Mouse (Mus musculus) hindbrain, embryonic 14.5 days (tissue): ENCODE data around the gene C1qtnf1. TPM values are rescaled to one million over a fixed set of nuclear protein-coding genes. Genes with fewer than 3 reads are reported as not detected.

Source experiments
- ATAC-seq: fragments of 200-750 bp; cut with Nextera tagmentation; 2 replicates; pipeline ENCODE4 v1.8.0; 2017; ENCODE audit warnings: moderate number of reproducible peaks, mild to moderate bottlenecking, moderate TSS enrichment, moderate library complexity; ENCODE audit not compliant: low FRiP score
- DNase-seq: peaks from one replicate; pipeline ENCODE4 v3.0.0-alpha.2; 2015; ENCODE audit warnings: low spot score
- H3K27ac ChIP-seq: fragments of 300-500 bp; sonication (generic); 2 replicates; pipeline ENCODE4 v1.5.1; 2014; ENCODE audit warnings: mild to moderate bottlenecking, moderate library complexity
- H3K27me3 ChIP-seq: fragments of 300-500 bp; sonication (generic); 2 replicates; pipeline ENCODE4 v1.6.1; 2014; ENCODE audit warnings: mild to moderate bottlenecking, low read length, mixed read lengths; ENCODE audit not compliant: control insufficient read depth, insufficient read depth
- H3K36me3 ChIP-seq: fragments of 300-500 bp; sonication (generic); replicated peaks from 2 replicates; pipeline ENCODE4 v1.6.1; 2014; ENCODE audit not compliant: control insufficient read depth, insufficient read depth
- H3K4me1 ChIP-seq: fragments of 300-500 bp; sonication (generic); replicated peaks from 2 replicates; pipeline ENCODE4 v1.6.1; 2014; ENCODE audit warnings: antibody characterized with exemption, low read length, mixed read lengths; ENCODE audit not compliant: control insufficient read depth, insufficient read depth
- H3K4me2 ChIP-seq: fragments of 300-500 bp; sonication (generic); replicated peaks from 2 replicates; pipeline ENCODE4 v1.6.1; 2014; ENCODE audit warnings: mild to moderate bottlenecking, moderate library complexity
- H3K4me3 ChIP-seq: fragments of 300-500 bp; sonication (generic); replicated peaks from 2 replicates; pipeline ENCODE4 v1.5.1; 2014; ENCODE audit warnings: mild to moderate bottlenecking, low read length
- H3K9ac ChIP-seq: fragments of 300-500 bp; sonication (generic); 2 replicates; pipeline ENCODE4 v1.6.1; 2014
- H3K9me3 ChIP-seq: fragments of 300-500 bp; sonication (generic); 2 replicates; pipeline ENCODE4 v1.6.1; 2016; ENCODE audit warnings: low read length; ENCODE audit not compliant: control insufficient read depth
- WGBS: fragments of 180-500 bp; shearing (Covaris S2); extraction: QIAGEN DNeasy Blood & Tissue Kit; methylation state at CpG from one replicate; pipeline ENCODE4 v1.1.7; 2014; 5-methylcytosine and 5-hydroxymethylcytosine counted together
- polyA plus RNA-seq: library from polyadenylated mRNA; unstranded; fragments of >200 nt; fragmentation: Nextera tagmentation; extraction: Ambion mirVana; gene quantifications from 2 replicates; pipeline ENCODE4 v1.2.1, GENCODE M21; 2014

The C1qtnf1 gene
- polyA plus RNA-seq, 1 experiment from 2014 or later: 5.0 TPM

GRCm38 (mm10) chr11:118401195-118401594, 26.8 kb upstream of the C1qtnf1 start:
- H3K36me3 ChIP-seq: peaks cover 8% of the 10 kb centered on the region; the same call in 1 of the 2 replicates
- H3K27ac ChIP-seq: no peak overlapping the region
- 85% methylated on average over 4 of the region's 4 CpGs for WGBS
- no peak overlapping the region for H3K4me3 ChIP-seq
- H3K4me2 ChIP-seq: no peak overlapping the region
- DNase-seq (no peak), ATAC-seq (no peak)
- no peaks in the 10 kb centered on the region for H3K4me1 ChIP-seq
- H3K9me3 ChIP-seq: no peaks in the 10 kb centered on the region
- no peak overlapping the region for H3K9ac ChIP-seq
- H3K27me3 ChIP-seq: no peaks in the 10 kb centered on the region

DNA sequence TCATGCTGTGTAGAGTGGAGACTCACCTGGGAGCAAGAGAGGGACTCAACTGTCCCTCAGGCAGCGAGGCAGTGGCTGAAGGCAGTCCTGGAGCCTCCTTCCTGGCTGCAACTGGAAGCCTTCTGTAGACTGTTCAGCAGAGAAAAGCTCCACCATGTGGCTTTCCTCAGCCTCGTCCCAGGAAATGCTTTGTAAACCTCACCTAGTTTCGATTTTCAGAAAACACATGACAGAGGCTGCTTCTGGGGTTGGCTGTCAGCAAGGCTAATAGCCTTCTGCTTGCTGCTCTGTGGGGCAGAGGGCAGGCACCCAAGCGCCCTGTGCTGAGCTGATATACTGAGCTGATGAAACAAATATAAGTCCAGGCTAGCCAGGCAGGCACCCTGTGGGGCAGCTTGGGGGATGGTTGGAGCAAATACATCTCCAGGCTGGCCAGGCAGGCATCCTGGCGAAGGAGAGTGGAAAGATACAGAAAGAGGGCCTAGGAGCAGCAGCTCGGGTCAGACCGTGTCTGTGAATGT, 26.2 kb upstream of the C1qtnf1 start, which contains the start of gene Lgals3bp:
Gene Lgals3bp (minus strand): TSS at position 333 of the 521 bp plus-strand sequence.
- WGBS: 60% methylated on average over 7 of the region's 7 CpGs
- Histone ChIP-seq H3K4me3 (no peak within 1 kb of the TSS), H3K27ac (no peak within 1 kb of the TSS; the same call in 1 of the 2 replicates), H3K9me3 (no peaks in the 10 kb centered on the region), H3K4me1 (no peaks in the 10 kb centered on the region), H3K9ac (0 out of 2 replicates have a peak within 1 kb of the TSS, but pooled peaks have one; percentile 20), H3K4me2 (no peak within 1 kb of the TSS), H3K27me3 (no peaks in the 10 kb centered on the region), H3K36me3 (peaks cover 14% of the 10 kb centered on the region)
- ATAC-seq: no peak
- peak; percentile 38 for DNase-seq

GRCm38 (mm10) chr11:118403183-118403582, 24.8 kb upstream of the C1qtnf1 start:
- ATAC-seq: no peak
- WGBS: 89% methylated on average over 2 of the region's 2 CpGs

GRCm38 (mm10) chr11:118403951-118404899, 23.8 kb upstream of the C1qtnf1 start:
- 69% methylated on average over 6 of the region's 6 CpGs for WGBS
- Histone ChIP-seq H3K36me3 (peaks cover 38% of the 10 kb centered on the region), H3K27ac (no peak overlapping the region), H3K27me3 (no peaks in the 10 kb centered on the region), H3K4me3 (no peak overlapping the region), H3K9ac (no peak overlapping the region), H3K4me2 (no peak overlapping the region), H3K9me3 (no peaks in the 10 kb centered on the region), H3K4me1 (no peaks in the 10 kb centered on the region)
- DNase-seq (no peak), ATAC-seq (no peak)

More at GRCm38 (mm10) chr11:118403183-118403582, 24.8 kb upstream of the C1qtnf1 start:
- no peaks in the 10 kb centered on the region for H3K9me3 ChIP-seq
- H3K27me3 ChIP-seq: no peaks in the 10 kb centered on the region
- H3K4me1 ChIP-seq: no peaks in the 10 kb centered on the region
- no peak overlapping the region for H3K4me3 ChIP-seq
- no peak overlapping the region for H3K9ac ChIP-seq
- peaks cover 28% of the 10 kb centered on the region for H3K36me3 ChIP-seq
- H3K27ac ChIP-seq: no peak overlapping the region
- H3K4me2 ChIP-seq: no peak overlapping the region
- DNase-seq: no peak

DNA sequence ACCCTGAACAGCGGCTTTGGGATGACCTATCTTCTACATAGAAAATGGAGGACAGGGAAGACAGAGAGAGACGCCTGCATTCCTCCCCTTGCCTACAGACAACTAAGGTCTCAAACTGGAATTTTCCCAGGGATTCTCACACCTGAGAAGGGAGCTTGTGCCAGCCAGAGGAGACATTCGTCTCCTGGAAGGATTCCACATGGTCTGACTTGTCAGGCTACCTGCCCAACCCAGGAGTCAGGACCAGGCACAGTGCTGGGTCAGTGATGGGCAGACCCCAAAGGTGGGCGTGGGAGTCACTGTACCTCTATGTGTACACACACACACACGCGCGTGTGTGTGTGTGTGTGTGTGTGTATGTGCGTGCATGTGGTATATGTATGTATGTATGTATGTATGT, 22.7 kb upstream of the C1qtnf1 start:
- H3K9ac ChIP-seq: no peak overlapping the region
- H3K4me3 ChIP-seq: no peak overlapping the region
- DNase-seq (no peak), ATAC-seq (no peak)
- H3K9me3 ChIP-seq: no peaks in the 10 kb centered on the region
- no peak overlapping the region for H3K27ac ChIP-seq
- WGBS: 94% methylated on average over 8 of the region's 8 CpGs
- no peak overlapping the region for H3K4me2 ChIP-seq
- no peaks in the 10 kb centered on the region for H3K4me1 ChIP-seq
- no peaks in the 10 kb centered on the region for H3K27me3 ChIP-seq
- peaks cover 43% of the 10 kb centered on the region for H3K36me3 ChIP-seq

GRCm38 (mm10) chr11:118406521-118406920, 21.5 kb upstream of the C1qtnf1 start:
- Histone ChIP-seq H3K9ac (no peak overlapping the region), H3K27ac (no peak overlapping the region), H3K27me3 (no peaks in the 10 kb centered on the region), H3K4me1 (no peaks in the 10 kb centered on the region), H3K9me3 (no peaks in the 10 kb centered on the region), H3K36me3 (peaks cover 54% of the 10 kb centered on the region), H3K4me3 (no peak overlapping the region), H3K4me2 (no peak overlapping the region)
- ATAC-seq (no peak), DNase-seq (no peak)
- 90% methylated on average over 5 of the region's 5 CpGs for WGBS

DNA sequence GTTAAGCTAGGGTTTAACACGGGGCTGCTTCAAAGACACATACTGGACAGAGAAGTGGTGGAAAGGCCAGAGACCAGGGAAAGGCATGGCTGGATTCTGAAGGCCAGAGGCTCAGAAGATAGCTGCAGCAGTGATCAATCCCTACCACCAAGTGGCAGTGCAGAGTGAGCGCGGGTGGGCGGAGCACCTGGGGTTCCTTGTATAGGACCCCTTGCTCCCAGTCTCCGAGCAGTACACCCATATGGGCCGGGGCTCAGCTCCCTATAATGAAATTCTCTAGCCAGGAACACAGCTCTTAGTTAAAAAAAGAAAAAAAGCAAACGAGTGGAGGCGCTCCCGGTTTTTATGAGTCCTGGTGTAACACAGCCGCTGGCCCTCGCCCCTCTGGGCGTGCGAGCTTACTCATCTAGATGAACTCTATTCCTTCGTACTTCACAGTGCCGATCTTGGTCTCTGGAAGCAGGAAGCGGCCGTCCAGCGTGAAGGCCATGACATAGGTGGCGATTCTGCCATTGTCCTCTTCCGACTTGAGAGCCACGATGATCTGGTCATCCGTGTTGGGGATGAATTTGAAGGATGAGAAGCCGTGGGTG, 20.6 kb upstream of the C1qtnf1 start:
- Histone ChIP-seq H3K4me2 (no peak overlapping the region), H3K27me3 (no peaks in the 10 kb centered on the region), H3K9me3 (no peaks in the 10 kb centered on the region), H3K27ac (no peak overlapping the region), H3K4me1 (no peaks in the 10 kb centered on the region), H3K4me3 (no peak overlapping the region), H3K9ac (no peak overlapping the region), H3K36me3 (peaks cover 55% of the 10 kb centered on the region)
- DNase-seq (no peak), ATAC-seq (no peak)
- 89% methylated on average over 23 of the region's 23 CpGs for WGBS

DNA sequence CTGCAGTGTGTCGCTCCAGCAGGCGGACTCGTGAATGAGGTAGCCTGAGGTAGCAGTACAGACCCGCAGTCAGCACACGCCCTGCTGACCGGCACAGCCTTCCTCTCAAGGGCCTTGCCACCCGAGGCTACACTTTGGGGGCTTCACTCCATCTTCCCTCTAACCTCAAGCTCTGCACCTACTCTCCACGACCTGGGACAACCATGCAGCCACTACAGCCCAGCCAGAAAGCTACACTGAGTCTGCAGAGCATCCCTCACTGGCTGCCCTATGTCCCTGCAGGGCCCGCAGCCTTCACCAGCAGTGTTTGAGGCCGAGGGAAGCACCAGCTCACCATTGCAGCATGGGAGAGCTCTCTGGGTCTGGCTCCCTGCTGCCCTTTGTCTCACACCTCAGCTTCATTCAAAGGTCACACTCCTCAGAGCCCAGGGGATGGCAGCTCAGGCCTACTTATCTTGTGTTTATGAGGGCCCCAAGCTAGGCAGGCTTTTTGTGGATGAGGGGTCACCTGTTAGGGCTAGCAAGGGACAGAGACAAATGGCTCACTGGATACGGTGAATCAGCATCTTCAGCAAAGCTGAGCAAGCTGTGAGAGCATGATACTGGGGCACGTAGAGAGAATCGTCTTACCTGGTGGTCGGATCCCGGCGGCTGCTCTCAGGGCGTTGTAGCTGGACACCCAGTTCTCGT, 19.8 kb upstream of the C1qtnf1 start:
- Histone ChIP-seq H3K9ac (no peak overlapping the region), H3K4me2 (no peak overlapping the region), H3K36me3 (peaks cover 55% of the 10 kb centered on the region), H3K27ac (no peak overlapping the region), H3K9me3 (no peaks in the 10 kb centered on the region), H3K27me3 (no peaks in the 10 kb centered on the region), H3K4me1 (no peaks in the 10 kb centered on the region), H3K4me3 (no peak overlapping the region)
- no peak for ATAC-seq
- 84% methylated on average over 18 of the region's 18 CpGs for WGBS
- DNase-seq: no peak
